Mouse (Mus musculus) right cerebral cortex, postnatal 10 days (tissue): ENCODE measurements around the gene Sgip1.
A peak's percentile ranks its signal among the peaks of the same experiment; 100 is the strongest.

Experiments
- DNase-seq, 2 experiments: peaks; one replicate each; pipeline ENCODE4 v3.0.0; 2021; ENCODE audit warnings: low spot score in 2 of 2

The Sgip1 gene

GRCm38 (mm10) chr4:102895866-102896265 is 154.8 kb downstream of the Sgip1 start:
- no peak for DNase-seq

- no peak for DNase-seq
Measured at GRCm38 (mm10) chr4:102898987-102899386, 157.9 kb downstream of the Sgip1 start.

- DNase-seq = no peak
Measured at GRCm38 (mm10) chr4:102899683-102900082, 158.6 kb downstream of the Sgip1 start.

GRCm38 (mm10) chr4:102900166-102900565 is 159.1 kb downstream of the Sgip1 start:
- no peak for DNase-seq

GRCm38 (mm10) chr4:102907843-102908427 is 166.8 kb downstream of the Sgip1 start:
- DNase-seq = no peak

- no peak for DNase-seq
Measured at GRCm38 (mm10) chr4:102910191-102910590, 169.1 kb downstream of the Sgip1 start.

GRCm38 (mm10) chr4:102913176-102913575 is 172.1 kb downstream of the Sgip1 start:
- no peak for DNase-seq

GRCm38 (mm10) chr4:102913700-102914327 is 172.7 kb downstream of the Sgip1 start:
- no peak for DNase-seq

- no peak for DNase-seq
Measured at GRCm38 (mm10) chr4:102918191-102918590, 177.1 kb downstream of the Sgip1 start.

GRCm38 (mm10) chr4:102929491-102929890 is 188.4 kb downstream of the Sgip1 start:
- no peak for DNase-seq

GRCm38 (mm10) chr4:102930679-102931078 is 189.6 kb downstream of the Sgip1 start:
- no peak for DNase-seq

- DNase-seq = no peak
Measured at GRCm38 (mm10) chr4:102940266-102940665, 199.2 kb downstream of the Sgip1 start.

GRCm38 (mm10) chr4:102940738-102941137 is 199.6 kb downstream of the Sgip1 start:
- no peak for DNase-seq

GRCm38 (mm10) chr4:102944325-102944724 is 203.2 kb downstream of the Sgip1 start:
- no peak for DNase-seq

GRCm38 (mm10) chr4:102952476-102952875 is 211.4 kb downstream of the Sgip1 start:
- DNase-seq = peak; percentile 48 to 49

GRCm38 (mm10) chr4:102955294-102955956 is 214.3 kb downstream of the Sgip1 start:
- DNase-seq = no peak

- no peak for DNase-seq
Measured at GRCm38 (mm10) chr4:102959409-102959808, 218.3 kb downstream of the Sgip1 start.

GRCm38 (mm10) chr4:102964174-102964573 is 223.1 kb downstream of the Sgip1 start:
- no peak for DNase-seq

- DNase-seq = no peak
Measured at GRCm38 (mm10) chr4:102967811-102968210, 226.7 kb downstream of the Sgip1 start.

- DNase-seq = no peak
Measured at GRCm38 (mm10) chr4:102969599-102969998, 228.5 kb downstream of the Sgip1 start.

- DNase-seq = no peak
Measured at GRCm38 (mm10) chr4:102971159-102971558, 230.1 kb downstream of the Sgip1 start.

GRCm38 (mm10) chr4:102972071-102972470 is 231.0 kb downstream of the Sgip1 start:
- DNase-seq = no peak

GRCm38 (mm10) chr4:102974172-102974571 is 233.1 kb downstream of the Sgip1 start:
- no peak for DNase-seq
